Mouse (Mus musculus): ENCODE measurements around the gene Fto. TPM values are rescaled to one million over a fixed set of nuclear protein-coding genes. Genes with fewer than 3 reads are reported as not detected.

Gene Fto
- total RNA-seq, 1 experiment, result 16.8 TPM

DNA sequence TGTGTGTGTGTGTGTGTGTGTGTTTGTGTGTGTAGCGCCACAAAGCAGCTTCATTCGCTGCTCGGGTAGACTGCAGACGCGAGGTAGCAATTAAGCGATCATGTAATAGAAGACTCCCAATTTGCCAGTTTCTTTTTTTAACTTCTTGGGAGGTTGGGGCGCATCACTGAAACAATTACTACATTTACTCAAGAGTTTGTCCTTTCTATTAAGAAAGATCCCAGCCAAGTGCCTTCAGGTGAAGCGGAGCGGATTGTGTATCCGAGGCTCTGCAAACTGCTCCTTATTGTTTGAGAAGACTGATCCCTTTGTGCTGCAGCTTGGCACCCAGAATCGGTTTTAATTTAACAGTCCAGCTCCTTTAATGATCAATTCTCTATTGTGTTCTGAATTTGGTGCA is 70.5 kb downstream of the Fto start:
- peak; percentile 17 for DNase-seq (ENCODE audit: low read depth, low spot score)
- Histone ChIP-seq H3K36me3 (ENCODE audit: control insufficient read depth, insufficient read depth, low read length, poor library complexity, severe bottlenecking) (no peaks in the 10 kb centered on the region), H3K9ac (ENCODE audit: insufficient read depth, low read depth, low read length, poor library complexity, severe bottlenecking) (no peak overlapping the region), H3K27ac (ENCODE audit: insufficient read depth, low read depth, low read length, poor library complexity, severe bottlenecking) (no peak overlapping the region; the same call in 1 of the 2 replicates), H3K9me3 (ENCODE audit: control insufficient read depth, insufficient read depth, low read depth, low read length) (no peaks in the 10 kb centered on the region), H3K4me3 (ENCODE audit: insufficient read depth in 1 of 2, low read depth in 1 of 2, low read length in 2 of 2, poor library complexity in 1 of 2, severe bottlenecking in 1 of 2) (no peak overlapping the region), H3K4me1 (ENCODE audit: control insufficient read depth in 2 of 2, insufficient read depth in 2 of 2, low read length in 2 of 2, poor library complexity in 1 of 2) (no peaks in the 10 kb centered on the region)
- TF ChIP-seq HCFC1 (IDR thresholded peaks at IDR 0.05; ENCODE audit: borderline replicate concordance, insufficient read depth, low read length) (no peak), ZC3H11A (IDR thresholded peaks at IDR 0.05; ENCODE audit: borderline replicate concordance, low read depth, low read length) (no peak), CHD2 (IDR thresholded peaks at IDR 0.05; ENCODE audit: low read depth, low read length) (no peak), MAFK (IDR thresholded peaks at IDR 0.05; ENCODE audit: insufficient read depth, low read depth, low read length) (no peak), ZNF384 (IDR thresholded peaks at IDR 0.05; ENCODE audit: low read depth, low read length) (no peak)
- in situ Hi-C loops (cut with MboI; ENCODE audit: low sequenced_read_pairs in 2 of 2, unreplicated experiment in 2 of 2), result no loop called here

- Histone ChIP-seq H3K4me1 (ENCODE audit: control insufficient read depth in 2 of 2, insufficient read depth in 2 of 2, low read length in 2 of 2, poor library complexity in 1 of 2) (no peaks in the 10 kb centered on the region), H3K27ac (ENCODE audit: insufficient read depth, low read depth, low read length, poor library complexity, severe bottlenecking) (no peak overlapping the region), H3K4me3 (ENCODE audit: insufficient read depth in 1 of 2, low read depth in 1 of 2, low read length in 2 of 2, poor library complexity in 1 of 2, severe bottlenecking in 1 of 2) (no peak overlapping the region), H3K9ac (ENCODE audit: insufficient read depth, low read depth, low read length, poor library complexity, severe bottlenecking) (no peak overlapping the region), H3K9me3 (ENCODE audit: control insufficient read depth, insufficient read depth, low read depth, low read length) (no peaks in the 10 kb centered on the region), H3K36me3 (ENCODE audit: control insufficient read depth, insufficient read depth, low read length, poor library complexity, severe bottlenecking) (no peaks in the 10 kb centered on the region)
- TF ChIP-seq HCFC1 (IDR thresholded peaks at IDR 0.05; ENCODE audit: borderline replicate concordance, insufficient read depth, low read length) (no peak), ZNF384 (IDR thresholded peaks at IDR 0.05; ENCODE audit: low read depth, low read length) (no peak), CHD2 (IDR thresholded peaks at IDR 0.05; ENCODE audit: low read depth, low read length) (no peak), ZC3H11A (IDR thresholded peaks at IDR 0.05; ENCODE audit: borderline replicate concordance, low read depth, low read length) (no peak), MAFK (IDR thresholded peaks at IDR 0.05; ENCODE audit: insufficient read depth, low read depth, low read length) (no peak)
- DNase-seq (ENCODE audit: low read depth, low spot score), result no peak
- in situ Hi-C loops (cut with MboI; ENCODE audit: low sequenced_read_pairs in 2 of 2, unreplicated experiment in 2 of 2), result no loop called here
Measured at GRCm38 (mm10) chr8:91384389-91384788, 71.1 kb downstream of the Fto start.

DNA sequence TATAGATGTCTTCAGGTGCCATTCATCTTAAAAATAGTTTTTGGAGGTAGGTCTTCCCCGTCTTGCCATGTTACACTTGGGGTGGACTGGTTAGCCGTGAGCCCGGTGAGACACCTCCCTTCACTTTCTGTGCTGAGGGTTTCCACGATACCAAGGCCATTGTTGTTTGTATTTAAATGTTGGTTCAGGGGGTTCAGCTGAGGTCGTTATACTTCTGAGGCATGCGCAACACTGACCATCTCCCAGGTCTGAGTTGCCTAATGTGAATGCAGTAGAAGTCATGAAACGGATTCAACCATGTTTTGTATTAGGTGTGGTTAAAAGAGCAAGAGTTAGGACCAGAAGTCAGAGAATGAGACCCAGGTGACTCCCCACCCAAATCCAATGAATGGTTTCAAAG is 72.5 kb downstream of the Fto start:
- DNase-seq (ENCODE audit: low read depth, low spot score), result no peak
- H3K27ac ChIP-seq (ENCODE audit: insufficient read depth, low read depth, low read length, poor library complexity, severe bottlenecking), result no peak overlapping the region
- H3K4me3 ChIP-seq (ENCODE audit: insufficient read depth in 1 of 2, low read depth in 1 of 2, low read length in 2 of 2, poor library complexity in 1 of 2, severe bottlenecking in 1 of 2), result no peak overlapping the region
- H3K9ac ChIP-seq (ENCODE audit: insufficient read depth, low read depth, low read length, poor library complexity, severe bottlenecking), result no peak overlapping the region
- peaks cover 0 to 2% of the 10 kb centered on the region in 2 experiments; a peak in 1 of 4 replicates for H3K4me1 ChIP-seq (ENCODE audit: control insufficient read depth in 2 of 2, insufficient read depth in 2 of 2, low read length in 2 of 2, poor library complexity in 1 of 2)
- H3K36me3 ChIP-seq (ENCODE audit: control insufficient read depth, insufficient read depth, low read length, poor library complexity, severe bottlenecking), result no peaks in the 10 kb centered on the region
- in situ Hi-C loops (cut with MboI; ENCODE audit: low sequenced_read_pairs in 2 of 2, unreplicated experiment in 2 of 2), result no loop called here
- no peak for TF ChIP-seq ZNF384 (IDR thresholded peaks at IDR 0.05; ENCODE audit: low read depth, low read length)
- no peak for TF ChIP-seq CHD2 (IDR thresholded peaks at IDR 0.05; ENCODE audit: low read depth, low read length)
- TF ChIP-seq ZC3H11A (IDR thresholded peaks at IDR 0.05; ENCODE audit: borderline replicate concordance, low read depth, low read length), result no peak
- no peak for TF ChIP-seq MAFK (IDR thresholded peaks at IDR 0.05; ENCODE audit: insufficient read depth, low read depth, low read length)
- H3K9me3 ChIP-seq (ENCODE audit: control insufficient read depth, insufficient read depth, low read depth, low read length), result no peaks in the 10 kb centered on the region

- Histone ChIP-seq H3K4me3 (ENCODE audit: insufficient read depth in 1 of 2, low read depth in 1 of 2, low read length in 2 of 2, poor library complexity in 1 of 2, severe bottlenecking in 1 of 2) (no peak overlapping the region), H3K9ac (ENCODE audit: insufficient read depth, low read depth, low read length, poor library complexity, severe bottlenecking) (no peak overlapping the region)
- in situ Hi-C loops (cut with MboI; ENCODE audit: low sequenced_read_pairs in 2 of 2, unreplicated experiment in 2 of 2), result no loop called here
Measured at GRCm38 (mm10) chr8:91390369-91391020, 77.2 kb downstream of the Fto start.

More at GRCm38 (mm10) chr8:91390369-91391020, 77.2 kb downstream of the Fto start:
- Histone ChIP-seq H3K9me3 (ENCODE audit: control insufficient read depth, insufficient read depth, low read depth, low read length) (no peaks in the 10 kb centered on the region), H3K4me1 (ENCODE audit: control insufficient read depth in 2 of 2, insufficient read depth in 2 of 2, low read length in 2 of 2, poor library complexity in 1 of 2) (peaks cover 0 to 2% of the 10 kb centered on the region in 2 experiments; a peak in 1 of 4 replicates), H3K27ac (ENCODE audit: insufficient read depth, low read depth, low read length, poor library complexity, severe bottlenecking) (no peak overlapping the region), H3K36me3 (ENCODE audit: control insufficient read depth, insufficient read depth, low read length, poor library complexity, severe bottlenecking) (peaks cover 2% of the 10 kb centered on the region; the same call in 1 of the 2 replicates)
- TF ChIP-seq CHD2 (IDR thresholded peaks at IDR 0.05; ENCODE audit: low read depth, low read length) (no peak), HCFC1 (IDR thresholded peaks at IDR 0.05; ENCODE audit: borderline replicate concordance, insufficient read depth, low read length) (no peak), MAFK (IDR thresholded peaks at IDR 0.05; ENCODE audit: insufficient read depth, low read depth, low read length) (no peak), ZNF384 (IDR thresholded peaks at IDR 0.05; ENCODE audit: low read depth, low read length) (no peak), ZC3H11A (IDR thresholded peaks at IDR 0.05; ENCODE audit: borderline replicate concordance, low read depth, low read length) (no peak)
- DNase-seq (ENCODE audit: low read depth, low spot score), result no peak
